Mouse (Mus musculus) left cerebral cortex, adult 9 months (tissue): ENCODE data around the gene Ephb3.

Source experiments
- DNase-seq, 2 experiments: peaks; one replicate each; pipeline ENCODE4 v3.0.0; 2022; ENCODE audit warnings: low spot score in 2 of 2

Gene Ephb3

DNA sequence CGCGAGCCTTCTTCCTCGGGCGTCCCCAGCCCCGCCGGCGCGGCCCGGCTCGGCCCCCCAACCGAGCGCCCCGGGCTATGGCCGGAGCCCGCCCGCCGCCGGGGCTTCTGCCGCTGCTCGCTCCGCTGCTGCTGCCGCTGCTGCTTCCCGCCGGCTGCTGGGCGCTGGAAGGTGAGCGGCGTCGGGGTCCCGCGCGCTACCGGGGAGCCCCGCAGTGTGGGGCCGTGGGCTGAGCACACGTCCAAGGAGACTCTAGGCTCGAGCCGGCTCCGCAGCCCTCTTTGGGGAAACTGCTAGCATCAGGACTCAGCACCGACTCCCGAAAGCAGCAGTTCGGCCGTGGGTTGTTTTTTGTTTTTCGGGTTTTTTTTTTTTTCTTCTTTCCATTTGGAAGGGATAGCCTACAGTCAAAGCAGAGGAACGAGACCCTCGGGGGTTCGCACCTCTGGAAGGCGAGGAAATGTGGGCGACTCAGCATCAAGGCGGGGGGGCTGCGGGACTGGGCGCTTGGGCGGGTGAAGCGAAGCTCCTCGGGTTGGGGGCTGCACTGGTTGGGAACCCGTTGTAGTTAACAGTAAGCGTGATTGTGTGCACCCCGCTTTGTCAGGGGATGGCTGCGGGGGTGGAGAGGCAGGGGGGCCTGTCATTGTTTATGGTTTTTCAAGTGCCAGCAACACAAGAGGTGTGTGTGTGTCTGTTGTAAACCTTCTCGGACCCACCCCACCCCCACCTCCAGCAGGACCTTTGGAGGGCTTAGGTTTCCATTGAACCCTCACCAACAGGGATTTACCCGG is 735 bp downstream of the Ephb3 start:
- no peak for DNase-seq

DNA sequence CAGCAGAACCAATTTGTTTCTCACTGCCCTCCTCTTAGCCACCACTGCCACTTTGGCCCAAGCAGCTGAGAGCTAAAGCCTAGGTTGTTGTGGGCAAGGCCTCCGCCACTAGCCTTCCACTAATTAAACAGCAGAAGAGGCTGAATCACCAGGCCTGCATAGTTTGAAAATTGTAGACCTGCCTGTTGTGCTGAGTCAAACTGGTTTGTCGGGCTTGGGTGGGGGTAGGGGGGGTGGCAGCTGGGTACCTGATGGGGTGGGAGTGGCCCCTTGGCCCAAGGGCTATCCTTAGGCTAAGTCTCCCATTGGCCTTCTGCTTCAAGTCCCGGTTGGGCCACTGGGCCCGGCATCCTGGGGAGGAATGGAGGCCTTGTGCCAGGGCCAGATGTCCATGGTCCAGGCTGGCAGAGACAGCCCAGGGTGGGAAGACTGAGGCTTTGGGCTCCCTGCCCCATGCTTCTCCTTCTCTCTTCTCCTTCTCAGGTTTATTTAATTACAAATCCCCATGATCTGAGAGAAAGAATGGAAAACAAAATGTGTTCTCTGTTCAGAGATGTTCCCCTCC is 3.5 kb downstream of the Ephb3 start:
- no peak for DNase-seq

DNA sequence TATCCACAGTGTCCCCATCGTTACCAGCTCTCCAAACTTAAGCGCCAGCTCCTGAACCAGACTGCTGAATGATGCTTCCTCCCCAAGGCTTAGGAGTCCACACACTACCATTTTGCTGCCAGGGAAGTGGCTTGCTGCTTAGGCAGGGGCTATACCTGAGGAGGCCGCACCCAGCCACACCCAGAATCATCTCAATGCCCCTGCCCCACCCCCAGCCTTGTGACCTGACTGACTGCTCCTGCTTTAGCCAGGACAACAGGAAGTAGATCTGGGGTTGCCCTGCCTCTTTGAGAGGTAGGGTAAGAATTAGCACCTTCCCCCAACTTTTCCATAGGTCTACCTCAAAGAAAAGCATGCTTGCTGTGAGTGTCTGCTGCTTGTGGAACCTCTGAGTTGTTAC is 4.7 kb downstream of the Ephb3 start:
- no peak for DNase-seq

- no peak for DNase-seq
Measured at GRCm38 (mm10) chr16:21210204-21210603, 5.6 kb downstream of the Ephb3 start.

DNA sequence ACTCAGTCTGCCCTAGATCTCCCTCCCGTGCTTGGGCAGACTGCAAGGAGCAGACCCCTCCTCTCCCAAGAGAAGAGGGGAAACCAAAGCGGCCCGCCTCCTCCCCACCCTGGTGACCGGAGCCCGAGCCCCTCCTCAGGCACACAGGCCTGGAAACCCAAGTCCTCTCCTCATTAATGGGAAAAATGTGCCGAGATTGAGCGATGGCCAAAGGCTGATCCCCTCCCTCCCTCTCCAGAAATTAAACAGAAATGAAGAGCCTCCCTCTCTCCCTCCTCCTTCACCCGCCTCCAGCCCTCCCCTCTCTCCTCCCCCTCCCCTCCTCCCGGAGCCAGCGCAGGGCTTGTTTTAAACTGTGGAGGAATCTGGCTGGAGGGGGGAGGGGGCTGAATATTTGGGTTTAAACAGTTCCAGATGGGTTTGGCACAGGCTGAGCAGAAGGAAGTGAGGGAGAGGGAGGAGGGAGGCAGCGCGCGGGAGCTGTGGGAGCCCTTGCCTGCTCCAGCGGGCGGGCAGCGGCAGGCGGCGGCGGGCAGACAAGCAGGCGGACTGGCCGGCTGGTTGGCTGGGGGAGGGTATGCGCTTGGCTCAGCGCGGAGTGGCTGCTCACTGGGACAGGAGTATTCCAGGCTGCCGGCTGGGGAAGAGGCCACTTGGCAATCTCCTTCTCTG is 6.2 kb downstream of the Ephb3 start:
- peak; percentile 77 to 91 for DNase-seq

DNA sequence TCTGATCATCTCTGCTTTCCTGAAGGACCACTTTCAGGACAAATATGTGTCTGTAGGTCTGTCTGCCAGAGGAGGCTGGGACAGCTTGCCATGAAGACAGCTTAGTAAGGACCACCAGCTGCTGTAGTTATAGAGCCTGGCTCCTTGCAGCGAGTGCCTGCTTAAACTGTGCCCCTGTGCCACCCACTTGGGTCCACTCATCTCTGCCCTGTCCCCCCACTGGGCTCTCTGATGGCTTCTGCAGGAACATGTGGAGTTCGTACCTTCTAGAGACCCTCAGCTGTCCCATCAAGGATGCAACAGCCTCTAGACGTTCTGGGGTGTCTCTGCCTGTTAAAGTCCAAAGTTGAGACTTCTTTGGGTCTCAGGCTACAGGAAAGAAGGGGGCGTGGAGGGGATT is 6.9 kb downstream of the Ephb3 start:
- no peak for DNase-seq

DNA sequence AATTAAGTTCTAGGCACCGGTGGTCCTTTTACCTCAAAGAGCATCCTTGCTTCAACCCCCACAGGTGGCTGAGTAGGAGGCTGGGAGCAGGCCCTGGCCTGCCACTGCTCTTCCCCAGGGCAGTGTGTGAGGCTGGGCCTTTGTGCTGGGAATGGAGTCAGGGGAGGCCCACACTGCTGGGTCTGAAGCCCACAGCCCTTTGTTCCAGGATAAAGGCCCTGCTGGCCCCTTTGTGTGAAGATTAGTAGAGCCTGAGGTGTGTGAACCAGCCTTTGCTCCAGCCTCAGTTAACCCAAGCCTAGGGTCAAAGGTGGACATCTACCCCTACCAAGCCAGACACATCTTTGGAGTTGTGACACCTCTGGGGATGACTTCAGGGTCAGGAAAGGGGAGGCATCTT is 7.8 kb downstream of the Ephb3 start:
- DNase-seq: no peak

- DNase-seq: no peak
Measured at GRCm38 (mm10) chr16:21213939-21214338, 9.4 kb downstream of the Ephb3 start.

DNA sequence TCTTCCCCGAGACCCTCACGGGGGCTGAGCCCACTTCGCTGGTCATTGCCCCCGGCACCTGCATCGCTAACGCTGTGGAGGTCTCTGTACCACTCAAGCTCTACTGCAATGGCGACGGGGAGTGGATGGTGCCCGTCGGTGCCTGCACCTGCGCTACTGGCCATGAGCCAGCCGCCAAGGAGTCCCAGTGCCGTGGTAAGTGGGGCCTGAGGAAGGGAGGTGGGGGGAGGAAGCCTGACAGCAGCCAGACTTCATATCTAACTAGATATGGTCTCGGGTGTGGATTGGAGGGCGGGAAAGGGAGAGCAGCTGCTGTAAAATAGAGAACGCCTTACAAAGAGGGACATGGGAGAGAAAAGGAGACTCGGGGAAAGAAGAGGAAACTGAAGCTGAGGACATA is 10.2 kb downstream of the Ephb3 start:
- no peak for DNase-seq

DNA sequence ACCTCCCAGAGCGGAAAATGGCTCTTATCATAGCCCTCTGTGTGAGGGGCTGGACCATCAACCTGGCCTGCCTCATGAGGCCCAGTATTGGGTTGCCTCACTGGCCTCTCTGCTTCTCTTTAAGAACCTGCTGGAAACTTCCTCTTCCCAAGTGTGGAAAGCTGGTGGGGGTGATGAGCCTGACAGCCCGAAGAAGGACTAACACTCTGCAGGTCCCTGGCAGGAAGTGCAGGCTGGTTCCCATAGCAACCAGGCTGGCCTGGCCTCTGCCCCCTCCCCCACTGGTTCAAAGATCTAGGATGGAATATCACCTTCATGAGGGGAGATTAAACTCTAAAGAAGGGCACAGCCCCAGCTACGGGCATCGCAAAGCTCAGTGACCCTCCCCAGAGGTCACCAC is 11.5 kb downstream of the Ephb3 start:
- no peak for DNase-seq

GRCm38 (mm10) chr16:21217233-21217632 is 12.7 kb downstream of the Ephb3 start:
- no peak for DNase-seq

GRCm38 (mm10) chr16:21219656-21220055 is 15.1 kb downstream of the Ephb3 start:
- no peak for DNase-seq

DNA sequence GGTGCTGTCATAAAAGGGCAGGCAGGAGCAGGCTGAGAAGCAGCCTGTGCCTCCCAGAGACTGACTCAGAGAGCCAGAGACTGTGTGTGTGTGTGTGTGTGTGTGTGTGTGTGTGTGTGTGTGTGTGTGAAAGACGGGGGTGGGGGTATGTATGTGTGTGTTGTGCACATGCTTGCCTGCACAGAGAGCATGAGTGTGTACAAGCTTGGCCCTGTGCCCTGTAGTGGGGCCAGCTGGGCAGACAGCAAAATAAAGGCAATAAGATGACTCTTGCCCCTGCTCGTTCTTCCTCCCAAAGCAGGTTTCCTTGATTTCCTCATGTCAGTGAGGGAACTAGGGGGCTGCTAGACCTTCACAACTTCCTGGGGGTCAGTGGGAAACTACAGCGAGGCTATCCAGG is 18.5 kb downstream of the Ephb3 start:
- DNase-seq: no peak

- DNase-seq: no peak
Measured at GRCm38 (mm10) chr16:21224648-21225240, 20.2 kb downstream of the Ephb3 start.

DNA sequence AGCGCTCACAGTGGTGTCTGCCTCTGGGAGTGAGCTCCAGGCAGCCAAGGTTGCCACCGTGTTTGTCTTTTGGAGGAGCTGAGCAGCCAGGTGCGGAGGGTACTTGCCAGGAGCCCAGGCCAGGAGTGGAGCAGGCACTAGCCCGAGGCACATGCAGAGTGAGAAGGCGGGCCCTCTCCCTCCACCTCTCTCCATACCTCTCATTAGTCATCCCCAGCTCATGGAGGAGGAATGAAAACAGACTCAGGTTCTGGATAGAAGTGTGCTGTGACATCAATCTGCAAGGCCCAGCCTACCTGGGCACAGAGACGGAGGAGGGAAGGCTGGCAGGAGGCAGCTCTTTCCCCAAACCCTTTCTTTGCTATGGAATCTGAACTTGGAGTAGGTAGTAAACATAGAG is 22.1 kb downstream of the Ephb3 start:
- no peak for DNase-seq

- no peak for DNase-seq
Measured at GRCm38 (mm10) chr16:21235135-21235534, 30.6 kb downstream of the Ephb3 start.

- peak in 1 of 2 experiments; percentile 25 for DNase-seq
Measured at GRCm38 (mm10) chr16:21238722-21239121, 34.2 kb downstream of the Ephb3 start.

- no peak for DNase-seq
Measured at GRCm38 (mm10) chr16:21240547-21240946, 36.0 kb downstream of the Ephb3 start.

- no peak for DNase-seq
Measured at GRCm38 (mm10) chr16:21241030-21241429, 36.5 kb downstream of the Ephb3 start.

- no peak for DNase-seq
Measured at GRCm38 (mm10) chr16:21242946-21243345, 38.4 kb downstream of the Ephb3 start.

DNA sequence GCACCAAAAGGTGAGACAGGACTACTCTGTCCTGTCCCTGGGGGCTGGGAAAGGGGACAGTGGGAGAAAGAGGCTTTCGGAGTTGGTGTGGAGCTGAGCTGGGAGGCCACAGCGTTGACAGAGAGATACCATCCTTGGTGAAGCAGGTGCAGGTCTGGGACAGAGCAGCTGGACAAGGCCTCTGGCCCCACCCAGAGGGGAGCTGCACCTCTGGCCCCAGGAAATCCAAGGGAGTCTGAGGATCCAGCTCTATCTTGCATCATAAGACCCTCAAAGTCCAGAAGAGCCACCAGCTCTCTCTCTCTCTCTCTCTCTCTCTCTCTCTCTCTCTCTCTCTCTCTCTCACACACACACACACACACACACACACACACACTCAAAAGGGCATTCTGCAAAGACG is 40.2 kb downstream of the Ephb3 start:
- no peak for DNase-seq

DNA sequence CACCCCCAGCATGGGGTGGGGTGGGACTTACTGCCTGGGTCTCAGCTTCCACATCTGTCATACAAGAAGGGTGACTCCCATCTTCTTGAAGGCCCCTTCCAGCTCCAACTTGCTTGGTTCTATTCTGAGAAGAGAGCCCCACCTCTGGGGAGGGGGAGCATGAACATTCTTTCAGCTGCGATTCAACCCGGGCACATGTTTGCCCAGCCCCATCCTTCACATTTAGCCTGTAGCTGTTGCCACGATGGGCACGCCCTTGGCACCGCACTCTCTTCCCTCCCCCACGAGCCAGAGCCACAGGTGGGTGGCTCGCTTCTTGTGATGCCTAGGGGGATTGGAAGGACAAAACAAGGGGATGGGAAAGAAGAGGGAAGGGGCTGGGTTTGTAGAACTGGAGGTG is 40.8 kb downstream of the Ephb3 start:
- DNase-seq: no peak

DNA sequence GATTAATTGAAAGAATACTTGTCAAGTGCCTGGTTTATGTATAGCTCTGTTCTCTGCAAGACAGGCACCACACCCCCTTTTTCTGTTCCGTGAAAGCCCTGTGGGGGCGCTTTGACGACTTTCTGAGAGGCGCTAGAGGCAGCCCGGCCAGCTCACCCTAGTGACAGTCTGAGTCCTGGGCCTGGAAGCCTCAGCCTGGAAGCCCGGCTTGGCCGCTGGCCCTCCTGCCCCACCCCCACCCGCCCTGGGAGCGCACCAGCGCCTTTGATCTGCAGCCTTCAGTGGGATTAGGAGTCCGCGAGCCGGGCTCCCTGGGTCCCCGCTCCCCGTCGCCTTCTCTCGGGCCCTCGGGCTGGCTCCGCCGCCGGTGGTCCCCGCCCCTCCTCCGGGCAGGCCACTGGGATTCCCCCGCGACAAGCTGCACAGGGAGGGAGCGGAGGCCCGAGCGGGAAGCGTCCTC is 41.4 kb downstream of the Ephb3 start:
- peak; percentile 31 to 83 for DNase-seq
